Mouse (Mus musculus) cerebral cortex, adult 2 months (tissue): ENCODE measurements around the gene Gpr108.

Experiments
- WGBS: fragments of 180-500 bp; shearing (Covaris S2); methylation state at CpG from one replicate; pipeline ENCODE4 v1.1.7; 2018; 5-methylcytosine and 5-hydroxymethylcytosine counted together

The Gpr108 gene

GRCm38 (mm10) chr17:57248201-57248699 is at the start of gene Gpr108:
TSS of gene Gpr108 (minus strand) at chr17:57248446.
- under 1% methylated on average over 12 of the region's 12 CpGs for WGBS

- 92% methylated on average over 12 of the region's 12 CpGs for WGBS
Measured at GRCm38 (mm10) chr17:57297040-57297439, 48.8 kb upstream of the Gpr108 start.

DNA sequence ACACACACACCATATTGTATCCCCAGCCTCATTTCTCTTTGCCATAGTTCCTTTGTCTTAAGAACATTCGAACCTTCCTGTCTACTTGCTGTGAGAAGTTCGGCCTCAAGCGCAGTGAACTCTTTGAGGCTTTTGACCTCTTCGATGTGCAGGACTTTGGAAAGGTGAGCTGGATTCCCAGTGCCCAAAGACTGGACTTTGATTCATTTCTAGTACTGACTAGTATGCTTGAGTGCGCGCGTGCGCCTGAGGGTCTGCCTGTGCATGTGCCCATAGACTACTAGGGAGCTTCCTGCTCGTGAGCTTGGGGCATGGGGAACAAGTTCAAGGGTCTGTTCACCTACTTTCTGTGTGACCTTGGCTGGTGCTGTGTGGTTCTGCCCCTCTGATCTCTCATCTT is 47.7 kb upstream of the Gpr108 start:
- 95% methylated on average over 9 of the region's 9 CpGs for WGBS

DNA sequence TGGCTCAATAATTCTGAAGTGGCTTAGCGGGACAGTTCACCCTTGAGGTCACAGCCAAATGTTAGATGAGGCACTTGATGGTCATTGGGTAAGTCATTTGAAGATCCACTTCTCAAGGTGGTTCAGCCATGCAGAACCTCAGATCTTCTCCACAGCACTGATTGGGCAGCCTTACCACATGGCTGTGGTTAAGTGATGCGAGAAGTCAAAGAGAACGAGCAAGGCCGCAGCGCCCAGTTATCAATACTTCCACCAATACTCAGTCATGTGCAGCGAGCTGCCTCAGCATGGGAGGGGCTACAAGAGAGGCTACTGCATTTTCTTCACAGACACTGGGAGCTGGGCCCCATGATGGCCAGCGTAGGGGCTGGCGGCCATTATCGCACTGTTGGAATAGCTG is 44.7 kb upstream of the Gpr108 start:
- 96% methylated on average over 9 of the region's 9 CpGs for WGBS

DNA sequence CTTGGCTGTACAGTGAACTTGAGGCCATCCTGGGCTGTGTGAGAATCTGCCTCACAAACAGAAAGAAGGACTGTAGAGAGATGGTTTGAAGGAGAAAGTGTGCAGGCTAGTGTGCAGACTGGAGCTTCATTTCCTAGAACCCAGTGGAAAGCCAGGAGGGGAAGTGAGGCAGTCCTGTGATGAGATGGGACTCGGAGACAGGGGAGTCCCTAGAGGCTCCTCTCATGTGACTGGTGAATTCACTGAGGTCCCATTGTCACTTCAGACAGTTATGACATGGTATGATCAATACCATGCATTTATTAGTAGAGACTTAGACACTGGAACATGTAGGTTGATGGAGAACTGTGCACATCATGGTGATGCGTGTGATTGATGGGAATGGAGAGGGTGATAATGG is 44.1 kb upstream of the Gpr108 start:
- 88% methylated on average over 2 of the region's 2 CpGs for WGBS

DNA sequence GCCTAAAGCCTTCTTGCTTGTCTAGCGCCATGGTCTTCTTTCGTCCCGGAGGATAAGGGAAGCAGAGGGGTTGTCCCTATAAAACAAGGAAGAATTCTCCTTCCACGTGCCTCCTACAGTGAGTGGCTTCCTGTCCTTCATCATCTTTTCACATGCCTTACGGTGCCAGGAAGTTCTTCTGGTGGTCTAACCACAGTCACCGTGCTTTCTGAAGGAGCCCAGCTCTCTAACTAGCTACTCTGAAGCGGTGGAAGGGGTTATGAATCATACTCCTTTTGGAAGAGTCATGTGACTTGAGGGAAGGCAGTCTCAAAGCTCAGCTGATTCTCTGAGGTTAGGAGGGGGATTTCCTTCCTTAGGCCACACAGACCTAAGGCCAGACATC is 42.4 kb upstream of the Gpr108 start:
- WGBS = 77% methylated on average over 7 of the region's 7 CpGs

DNA sequence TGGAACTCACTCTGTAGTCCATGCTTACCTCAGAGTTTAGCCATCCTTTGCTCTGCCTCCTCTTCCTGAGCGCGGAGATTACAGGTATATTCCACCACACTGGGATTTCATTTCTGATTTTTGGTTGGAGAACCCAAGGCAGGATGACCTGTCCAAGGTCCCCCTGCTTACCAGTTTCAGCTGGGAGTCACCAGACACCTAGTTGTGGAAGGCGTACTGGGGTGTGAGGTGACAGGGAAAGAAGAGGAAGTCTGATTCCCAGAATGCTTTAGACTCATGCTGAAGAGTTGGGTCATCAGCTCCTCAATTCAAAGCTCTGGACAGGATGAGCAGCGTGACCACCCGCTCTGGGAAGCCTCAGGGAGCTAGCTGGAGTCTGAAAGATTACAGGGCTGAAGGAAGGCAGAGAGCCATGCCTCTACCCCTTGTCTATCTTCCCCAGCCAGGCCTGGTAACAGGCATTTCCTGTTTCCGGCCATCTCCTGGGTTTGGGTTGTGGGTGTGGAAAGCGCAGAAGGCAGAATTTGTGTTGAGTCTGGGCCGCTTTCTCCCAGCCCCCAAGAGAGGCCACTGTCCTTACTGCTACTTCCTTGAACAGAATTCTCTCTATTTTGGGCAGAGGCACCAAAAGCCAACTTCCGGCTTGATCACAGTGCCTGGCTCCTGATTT is 41.9 kb upstream of the Gpr108 start:
- 85% methylated on average over 9 of the region's 9 CpGs for WGBS

- WGBS = 81% methylated on average over 5 of the region's 5 CpGs
Measured at GRCm38 (mm10) chr17:57289252-57289651, 41.0 kb upstream of the Gpr108 start.

GRCm38 (mm10) chr17:57286718-57287355 is 38.6 kb upstream of the Gpr108 start:
- WGBS = 57% methylated on average over 8 of the region's 8 CpGs

- 61% methylated on average over 2 of the region's 2 CpGs for WGBS
Measured at GRCm38 (mm10) chr17:57285077-57285476, 36.8 kb upstream of the Gpr108 start.

DNA sequence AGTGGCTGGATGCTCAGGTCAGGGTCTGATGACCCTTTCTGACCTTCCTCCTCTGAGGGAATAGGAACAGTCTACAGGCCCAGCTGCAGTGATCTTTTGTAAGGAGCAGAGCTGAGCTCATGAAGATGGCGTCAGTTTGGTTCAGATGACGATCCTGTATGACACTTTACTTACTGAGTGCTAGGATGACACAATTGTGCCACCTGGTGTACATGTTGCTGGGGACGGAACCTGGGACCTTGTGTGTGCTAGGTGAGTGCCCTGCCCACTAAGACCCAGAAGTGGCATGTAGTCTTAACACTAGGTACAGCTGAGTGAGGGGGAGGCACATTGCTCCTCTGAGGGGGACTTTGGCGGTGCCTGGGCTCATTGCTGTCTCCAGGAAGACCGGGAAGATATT is 35.7 kb upstream of the Gpr108 start:
- 75% methylated on average over 5 of the region's 5 CpGs for WGBS

DNA sequence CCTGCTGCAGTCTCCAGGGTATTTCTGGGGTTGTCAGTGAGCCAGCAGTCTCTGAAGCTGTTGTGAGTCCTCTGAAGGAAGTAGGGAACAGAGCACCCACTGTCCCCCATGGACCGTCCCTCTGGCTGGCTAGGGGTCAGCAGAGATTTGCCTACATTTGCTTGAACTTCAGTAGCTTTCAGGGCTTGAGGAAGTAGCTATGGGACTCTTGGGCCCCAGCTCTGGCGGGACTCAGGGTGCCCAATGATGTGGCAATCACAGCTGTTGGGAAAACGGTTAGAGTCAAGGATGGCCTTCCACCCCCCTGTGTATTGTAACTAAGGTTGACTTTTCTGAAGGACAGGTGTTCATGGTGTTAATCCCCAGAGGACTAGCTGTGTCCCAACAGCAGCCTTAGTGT is 32.2 kb upstream of the Gpr108 start:
- WGBS = 77% methylated on average over 3 of the region's 3 CpGs

DNA sequence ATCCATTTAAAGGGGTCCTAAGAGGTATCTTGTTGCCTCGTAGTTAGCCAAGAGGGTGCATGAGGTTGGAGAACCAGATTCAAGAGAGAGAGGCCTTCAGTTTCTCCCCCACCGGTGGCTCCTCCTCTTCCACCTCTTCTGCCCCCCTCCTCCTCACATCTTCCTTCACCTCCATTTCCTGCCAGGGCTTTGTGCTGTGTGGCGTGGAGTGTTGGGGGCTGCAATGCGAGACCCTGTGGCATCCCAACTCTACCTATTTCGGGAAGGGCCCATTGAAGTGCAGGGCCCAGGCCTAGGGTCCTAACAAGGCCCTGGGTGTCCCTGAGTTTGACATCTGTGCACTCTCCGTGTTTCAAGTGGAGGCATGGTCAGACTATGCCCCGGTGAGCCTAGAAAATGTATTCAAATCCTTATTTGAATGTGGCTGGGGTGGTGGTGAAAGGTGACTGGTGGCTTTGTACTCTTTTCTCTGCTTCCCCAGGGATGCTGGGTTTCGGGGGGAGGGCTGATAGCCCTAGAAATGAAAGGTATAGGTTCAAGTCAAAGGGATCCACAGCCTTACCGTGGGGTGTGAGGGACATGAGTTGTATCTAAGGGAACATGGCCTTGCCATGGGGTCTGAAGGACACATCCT is 31.5 kb upstream of the Gpr108 start:
- 74% methylated on average over 9 of the region's 9 CpGs for WGBS

GRCm38 (mm10) chr17:57278943-57279590 is 30.8 kb upstream of the Gpr108 start, which contains the start of gene Vav1:
TSS of gene Vav1 (plus strand) at chr17:57279100.
- WGBS = 74% methylated on average over 26 of the region's 26 CpGs

DNA sequence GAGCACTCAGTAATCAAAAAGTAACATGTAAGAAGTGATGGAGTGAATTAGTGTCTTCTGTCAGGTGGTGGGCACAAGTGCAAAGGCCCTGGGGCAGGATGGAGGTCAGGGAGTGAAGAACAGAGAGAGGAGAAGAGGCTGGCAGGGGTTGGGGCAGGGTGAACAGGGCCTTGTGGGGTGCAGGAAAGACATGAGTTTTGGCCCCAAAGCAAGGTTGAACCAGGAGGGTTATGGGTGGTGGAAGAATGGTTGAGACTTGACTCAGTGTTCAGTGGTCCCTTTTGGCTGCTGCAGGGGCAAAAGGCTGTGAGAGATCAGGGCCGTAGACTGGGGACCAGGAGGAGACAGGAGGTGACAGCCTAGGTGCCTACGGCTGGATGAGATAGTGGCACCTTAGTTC is 30.3 kb upstream of the Gpr108 start:
- WGBS = 92% methylated on average over 2 of the region's 2 CpGs

- WGBS = 84% methylated on average over 5 of the region's 5 CpGs
Measured at GRCm38 (mm10) chr17:57277598-57278261, 29.5 kb upstream of the Gpr108 start.

DNA sequence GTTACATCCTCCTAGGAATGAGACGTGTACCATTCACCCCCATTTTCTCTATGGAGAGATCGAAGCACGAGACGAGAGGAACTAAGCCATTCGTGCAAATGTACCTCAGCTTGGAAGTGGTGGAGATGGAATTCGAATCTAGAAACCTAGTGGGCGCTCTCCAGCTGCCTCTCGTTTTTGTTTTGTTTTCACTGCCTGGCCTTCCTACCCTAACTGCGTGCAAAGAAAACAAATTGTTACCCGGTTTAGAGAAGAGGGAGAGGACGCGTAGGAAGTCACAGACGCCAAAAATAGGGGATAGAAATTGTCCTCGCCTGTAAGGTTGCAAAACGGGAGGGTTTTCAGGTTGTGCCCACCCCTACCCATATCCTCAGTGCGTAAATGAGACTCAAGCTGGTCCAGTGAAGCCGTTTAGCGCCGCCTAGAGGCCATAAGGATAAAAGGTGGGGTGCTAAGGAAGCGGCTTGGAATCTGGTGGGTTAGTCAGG is 28.4 kb upstream of the Gpr108 start:
- under 1% methylated on average over 20 of the region's 20 CpGs for WGBS

DNA sequence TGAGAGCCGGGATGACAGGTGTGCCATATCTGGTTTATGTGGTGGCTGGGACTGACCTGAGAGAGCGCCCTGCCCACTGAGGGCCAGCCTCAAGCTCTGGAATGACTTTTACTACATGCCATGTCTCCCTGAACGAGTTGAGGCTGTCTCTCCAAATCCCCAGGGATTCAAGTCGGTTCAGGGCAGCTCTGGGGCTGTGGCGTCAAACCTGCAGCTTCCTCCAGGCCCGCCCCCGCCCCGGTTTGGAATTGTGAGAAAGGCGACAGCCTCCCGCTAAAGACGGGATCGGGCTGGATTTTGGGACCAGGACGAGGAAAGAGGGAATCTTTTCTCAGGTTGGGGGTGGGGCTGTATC is 27.7 kb upstream of the Gpr108 start:
- WGBS = 2% methylated on average over 13 of the region's 13 CpGs

DNA sequence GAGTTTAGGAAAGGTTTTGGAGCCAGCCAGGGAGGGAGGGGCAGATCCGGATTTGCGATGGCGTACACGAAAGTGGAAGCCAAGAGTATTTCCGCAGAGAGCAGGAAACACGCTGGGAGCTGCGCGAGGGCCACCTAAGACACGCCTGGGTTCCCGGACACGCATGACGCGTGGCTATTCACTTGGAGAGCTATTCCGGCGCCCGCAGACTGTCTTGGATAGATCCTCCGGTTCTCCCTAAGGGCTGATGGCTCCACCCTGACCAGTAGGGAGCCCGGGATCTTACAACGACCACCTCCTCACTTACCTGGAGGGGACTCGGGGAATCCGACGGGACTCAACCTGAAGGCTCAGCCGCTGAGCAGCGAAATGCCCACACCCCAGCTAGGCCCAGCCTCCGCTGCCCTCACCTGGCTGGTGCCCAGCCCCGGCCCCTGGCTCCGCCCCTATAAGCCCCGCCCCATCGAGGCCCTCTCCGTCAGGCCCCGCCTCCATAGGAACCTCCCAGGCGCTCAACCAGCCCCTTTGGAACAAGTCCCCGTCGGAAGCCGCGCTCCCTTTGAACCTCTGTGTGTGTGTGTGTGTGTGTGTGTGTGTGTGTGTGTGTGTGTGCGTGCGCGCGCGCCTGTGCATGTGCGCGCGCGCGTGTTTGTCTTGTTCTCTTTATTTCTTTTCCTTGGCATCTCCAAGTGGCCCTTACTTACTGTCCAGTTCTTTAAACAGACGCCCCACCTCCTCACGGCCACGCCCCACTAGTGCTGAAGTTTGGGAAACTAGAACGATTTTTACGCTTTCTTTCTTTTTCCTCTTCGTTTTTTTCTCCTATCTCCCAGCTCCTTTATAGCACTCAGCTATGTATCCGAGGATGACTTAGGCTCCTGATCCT is 27.1 kb upstream of the Gpr108 start:
- under 1% methylated on average over 53 of the region's 53 CpGs for WGBS

- WGBS = 11% methylated on average over 15 of the region's 15 CpGs
Measured at GRCm38 (mm10) chr17:57274686-57275085, 26.4 kb upstream of the Gpr108 start.

GRCm38 (mm10) chr17:57273846-57274245 is 25.6 kb upstream of the Gpr108 start:
- 55% methylated on average over 7 of the region's 7 CpGs for WGBS
